Mouse (Mus musculus) testis, adult 2 months (tissue): ENCODE results near the gene St7. TPM values are rescaled to one million over a fixed set of nuclear protein-coding genes. Genes with fewer than 3 reads are reported as not detected.

Experiments used
- H3K27ac ChIP-seq: fragments of 200-500 bp; 2 replicates; pipeline ENCODE4 v1.5.1; 2012; ENCODE audit warnings: low read depth, low read length; ENCODE audit not compliant: control insufficient read depth, insufficient read depth
- H3K27me3 ChIP-seq: fragments of 200-500 bp; 2 replicates; pipeline ENCODE4 v1.6.1; 2012; ENCODE audit warnings: mild to moderate bottlenecking, low read length, moderate library complexity; ENCODE audit not compliant: control insufficient read depth, insufficient read depth
- H3K36me3 ChIP-seq: fragments of 200-500 bp; 2 replicates; pipeline ENCODE4 v1.6.1; 2012; ENCODE audit warnings: mild to moderate bottlenecking, low read length; ENCODE audit not compliant: control insufficient read depth, insufficient read depth
- H3K4me1 ChIP-seq: fragments of 200-500 bp; 2 replicates; pipeline ENCODE4 v1.6.1; 2012; ENCODE audit warnings: low read length; ENCODE audit not compliant: control insufficient read depth, insufficient read depth
- H3K4me3 ChIP-seq: fragments of 200-500 bp; 2 replicates; pipeline ENCODE4 v1.5.1; 2012; ENCODE audit warnings: low read depth, mild to moderate bottlenecking, low read length, moderate library complexity, mixed read lengths; ENCODE audit not compliant: control insufficient read depth
- CTCF ChIP-seq: fragments of 200-500 bp; IDR thresholded peaks from 2 replicates; pipeline ENCODE4 v1.5.1; 2012; ENCODE audit warnings: low read depth, mild to moderate bottlenecking, inconsistent platforms, low read length, moderate library complexity; ENCODE audit not compliant: control insufficient read depth, insufficient read depth, insufficient replicate concordance
- POLR2A ChIP-seq: fragments of 200-500 bp; IDR thresholded peaks from 2 replicates; pipeline ENCODE4 v1.6.1; 2012; ENCODE audit warnings: low read depth, mild to moderate bottlenecking, inconsistent platforms, low read length, moderate library complexity; ENCODE audit not compliant: control insufficient read depth
- polyA plus RNA-seq: library from polyadenylated mRNA; depleted of rRNA; stranded (reverse); fragments of >200 nt; gene quantifications from 2 replicates; pipeline ENCODE4 v1.2.3, GENCODE M21; 2012

Gene St7
- polyA plus RNA-seq, 1 experiment, result 16.1 TPM

DNA sequence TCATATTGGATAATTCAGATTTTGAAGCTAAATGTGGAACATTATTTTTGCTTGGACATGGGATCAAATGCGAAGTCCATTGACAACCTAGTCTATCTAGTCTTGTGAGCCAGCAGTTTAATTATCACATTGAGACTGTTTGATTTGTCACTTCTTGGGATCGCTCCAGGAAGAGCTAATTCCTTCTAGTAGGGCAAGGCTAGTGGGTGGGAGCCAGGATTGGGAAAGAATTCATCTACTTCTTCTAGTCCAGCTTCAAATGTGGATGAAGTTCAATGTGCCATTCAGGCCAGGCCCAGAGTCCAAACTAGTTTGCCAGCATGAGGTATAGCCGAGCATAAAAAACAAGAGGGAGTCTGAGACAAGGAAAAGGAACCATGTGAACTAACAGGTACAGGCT, 100.7 kb downstream of the St7 start:
- H3K27me3 ChIP-seq, result no peaks in the 10 kb centered on the region
- no peak overlapping the region for H3K27ac ChIP-seq
- no peak for TF ChIP-seq POLR2A
- TF ChIP-seq CTCF, result no peak
- H3K4me3 ChIP-seq, result no peak overlapping the region
- H3K36me3 ChIP-seq, result no peaks in the 10 kb centered on the region
- H3K4me1 ChIP-seq, result no peaks in the 10 kb centered on the region

DNA sequence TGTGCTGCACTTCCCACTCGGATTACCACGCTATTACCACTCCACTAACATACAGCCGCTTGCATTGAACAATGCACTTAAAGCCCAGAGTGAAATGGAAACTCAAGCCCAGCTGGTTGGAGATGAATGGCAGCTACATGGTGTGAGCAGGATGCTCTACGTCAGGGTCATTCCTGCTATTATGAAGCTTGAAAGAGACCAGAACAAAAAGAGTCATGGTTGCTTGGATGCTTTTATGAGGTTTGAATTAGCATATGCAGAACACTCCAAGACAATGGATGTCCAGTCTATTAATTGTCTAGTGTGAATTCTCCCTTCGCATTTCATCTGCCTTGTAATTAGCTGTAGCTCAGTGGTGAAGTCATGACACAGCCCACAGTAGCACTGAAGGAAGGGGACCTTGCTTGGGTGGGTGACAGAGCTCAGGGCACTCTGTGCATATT, 104.6 kb downstream of the St7 start:
- Histone ChIP-seq H3K27me3 (no peaks in the 10 kb centered on the region), H3K36me3 (no peaks in the 10 kb centered on the region), H3K27ac (no peak overlapping the region), H3K4me1 (no peaks in the 10 kb centered on the region), H3K4me3 (no peak overlapping the region)
- TF ChIP-seq CTCF, result no peak
- TF ChIP-seq POLR2A, result no peak

DNA sequence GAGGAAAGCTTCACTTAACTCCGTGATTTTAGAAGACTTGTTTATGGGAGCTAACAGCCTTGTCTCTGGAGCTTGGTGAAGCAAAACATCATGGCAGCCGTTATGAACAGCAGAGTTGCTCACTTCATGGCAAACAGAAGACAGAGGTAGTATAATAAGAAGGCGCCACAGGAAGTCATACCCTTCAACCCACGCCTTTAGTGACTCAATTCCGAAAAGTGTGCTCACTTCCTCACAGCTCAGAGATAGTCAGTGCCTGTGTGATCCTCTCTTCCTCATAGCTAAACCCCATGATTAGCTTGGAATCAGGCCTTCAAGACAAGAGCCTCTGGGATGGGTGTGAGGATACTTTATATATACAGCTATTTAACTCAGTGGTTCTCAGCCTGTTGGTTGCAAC, 108.0 kb downstream of the St7 start:
- no peak overlapping the region for H3K27ac ChIP-seq
- no peak overlapping the region for H3K4me3 ChIP-seq
- TF ChIP-seq CTCF (no peak), POLR2A (no peak)
- H3K4me1 ChIP-seq, result no peaks in the 10 kb centered on the region
- H3K27me3 ChIP-seq, result no peaks in the 10 kb centered on the region
- H3K36me3 ChIP-seq, result no peaks in the 10 kb centered on the region

DNA sequence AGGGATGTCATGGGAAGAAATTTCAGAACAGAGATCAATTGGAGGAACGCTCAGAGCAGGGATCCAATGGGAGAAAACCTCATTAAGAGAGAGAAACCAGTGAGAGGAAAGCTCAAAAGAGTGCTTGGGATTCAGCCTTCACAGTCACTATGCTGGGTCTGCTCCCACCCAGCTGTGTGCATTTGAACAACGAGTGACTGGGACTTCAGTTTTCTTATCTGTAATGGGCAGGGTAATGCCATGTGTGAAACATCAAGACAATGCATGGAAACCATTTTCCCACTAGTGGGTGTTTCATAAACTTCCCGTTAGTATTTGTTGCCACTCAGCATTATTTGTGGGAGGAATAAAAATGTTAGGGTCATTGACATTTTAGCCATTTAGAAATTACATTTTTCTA, 111.7 kb downstream of the St7 start:
- TF ChIP-seq CTCF, result no peak
- no peak for TF ChIP-seq POLR2A

GRCm38 (mm10) chr6:17806569-17806968, 113.8 kb downstream of the St7 start:
- H3K4me1 ChIP-seq, result no peaks in the 10 kb centered on the region
- H3K27ac ChIP-seq, result no peak overlapping the region
- TF ChIP-seq POLR2A, result no peak
- TF ChIP-seq CTCF, result no peak
- H3K27me3 ChIP-seq, result no peaks in the 10 kb centered on the region
- no peaks in the 10 kb centered on the region for H3K36me3 ChIP-seq
- no peak overlapping the region for H3K4me3 ChIP-seq

More for the DNA sequence above, 111.7 kb downstream of the St7 start:
- Histone ChIP-seq H3K4me1 (no peaks in the 10 kb centered on the region), H3K4me3 (no peak overlapping the region), H3K36me3 (no peaks in the 10 kb centered on the region), H3K27me3 (no peaks in the 10 kb centered on the region), H3K27ac (no peak overlapping the region)

- no peaks in the 10 kb centered on the region for H3K4me1 ChIP-seq
- TF ChIP-seq POLR2A (no peak), CTCF (no peak)
- no peak overlapping the region for H3K27ac ChIP-seq
- H3K4me3 ChIP-seq, result no peak overlapping the region
- no peaks in the 10 kb centered on the region for H3K27me3 ChIP-seq
- H3K36me3 ChIP-seq, result no peaks in the 10 kb centered on the region
Measured at GRCm38 (mm10) chr6:17811063-17811462, 118.3 kb downstream of the St7 start.

- Histone ChIP-seq H3K27ac (no peak overlapping the region), H3K4me3 (no peak overlapping the region), H3K4me1 (no peaks in the 10 kb centered on the region), H3K36me3 (no peaks in the 10 kb centered on the region), H3K27me3 (no peaks in the 10 kb centered on the region)
- no peak for TF ChIP-seq POLR2A
- no peak for TF ChIP-seq CTCF
Measured at GRCm38 (mm10) chr6:17811531-17811930, 118.8 kb downstream of the St7 start.
